Mouse (Mus musculus): ENCODE measurements around the gene Eef2kmt.
"Not testable (repeated sequence)": the region's sequence is repeated elsewhere in the genome, so short reads cannot be mapped to it uniquely, and the experiment has no call there.

Gene Eef2kmt

DNA sequence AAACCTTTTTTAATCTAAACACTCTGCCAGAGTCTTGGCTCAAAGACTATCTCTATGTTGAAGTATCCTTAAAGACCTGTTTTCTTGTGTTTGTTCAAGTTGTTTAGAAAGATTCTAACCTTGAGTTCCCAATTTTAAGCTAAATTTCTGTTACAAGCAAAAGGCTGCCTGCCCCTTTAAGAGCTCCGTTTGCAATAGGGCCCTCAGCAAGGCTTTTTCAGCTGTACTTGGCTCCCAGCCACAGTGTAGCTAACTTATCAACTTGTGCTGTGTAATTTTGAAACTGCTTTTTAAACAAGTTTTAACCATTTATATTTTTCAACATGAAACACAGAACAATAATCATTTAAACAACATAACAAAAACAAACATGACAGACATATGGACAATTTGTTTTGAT lies 29.2 kb downstream of the Eef2kmt start:
- not testable (repeated sequence) for DNase-seq (ENCODE audit: low spot score in 2 of 2)

DNA sequence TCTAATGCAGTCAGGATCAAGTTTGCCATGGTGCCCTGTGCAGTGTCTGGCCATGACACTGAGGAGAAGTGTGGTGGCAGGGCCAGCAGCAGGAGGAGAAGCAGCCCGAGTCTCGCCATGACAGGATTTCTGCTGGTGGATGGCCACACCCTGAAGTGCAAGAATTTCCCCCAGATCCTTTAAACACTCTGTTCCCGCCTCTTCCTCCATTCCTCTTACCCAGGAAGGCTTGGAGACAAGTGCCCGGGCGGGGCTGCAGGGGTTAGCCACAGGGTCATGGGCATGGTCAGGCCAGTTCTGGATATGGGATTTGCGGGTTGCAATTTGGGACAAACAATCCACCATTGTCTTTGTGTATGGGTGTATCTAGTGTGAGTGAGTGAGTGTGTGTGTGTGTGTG lies 33.6 kb downstream of the Eef2kmt start, which contains the start of gene AU021092:
Gene AU021092, minus strand, starts transcription at position 160 of the 400 bp plus-strand sequence.
- no peak for DNase-seq (ENCODE audit: low spot score in 2 of 2)

DNA sequence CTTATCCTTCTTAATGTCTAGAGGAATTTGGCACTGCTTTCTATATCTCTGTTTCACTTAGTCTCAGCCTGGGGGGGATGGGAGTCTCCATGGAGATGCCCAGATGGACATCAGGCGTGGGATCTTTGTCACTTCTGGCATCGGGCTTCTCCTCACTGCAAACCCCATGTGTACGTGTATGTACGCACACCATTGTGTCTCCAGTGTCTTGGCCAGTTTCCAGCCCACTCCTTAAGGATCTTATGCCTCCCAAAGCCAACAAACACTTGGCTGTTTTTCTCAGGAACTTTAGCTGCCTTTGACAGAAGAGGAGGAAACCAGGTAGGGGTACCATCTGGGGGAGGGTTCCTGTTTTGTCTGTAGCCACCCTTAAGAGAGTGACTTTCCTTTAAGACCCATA lies 34.4 kb downstream of the Eef2kmt start:
- no peak for DNase-seq (ENCODE audit: low spot score in 2 of 2)

DNA sequence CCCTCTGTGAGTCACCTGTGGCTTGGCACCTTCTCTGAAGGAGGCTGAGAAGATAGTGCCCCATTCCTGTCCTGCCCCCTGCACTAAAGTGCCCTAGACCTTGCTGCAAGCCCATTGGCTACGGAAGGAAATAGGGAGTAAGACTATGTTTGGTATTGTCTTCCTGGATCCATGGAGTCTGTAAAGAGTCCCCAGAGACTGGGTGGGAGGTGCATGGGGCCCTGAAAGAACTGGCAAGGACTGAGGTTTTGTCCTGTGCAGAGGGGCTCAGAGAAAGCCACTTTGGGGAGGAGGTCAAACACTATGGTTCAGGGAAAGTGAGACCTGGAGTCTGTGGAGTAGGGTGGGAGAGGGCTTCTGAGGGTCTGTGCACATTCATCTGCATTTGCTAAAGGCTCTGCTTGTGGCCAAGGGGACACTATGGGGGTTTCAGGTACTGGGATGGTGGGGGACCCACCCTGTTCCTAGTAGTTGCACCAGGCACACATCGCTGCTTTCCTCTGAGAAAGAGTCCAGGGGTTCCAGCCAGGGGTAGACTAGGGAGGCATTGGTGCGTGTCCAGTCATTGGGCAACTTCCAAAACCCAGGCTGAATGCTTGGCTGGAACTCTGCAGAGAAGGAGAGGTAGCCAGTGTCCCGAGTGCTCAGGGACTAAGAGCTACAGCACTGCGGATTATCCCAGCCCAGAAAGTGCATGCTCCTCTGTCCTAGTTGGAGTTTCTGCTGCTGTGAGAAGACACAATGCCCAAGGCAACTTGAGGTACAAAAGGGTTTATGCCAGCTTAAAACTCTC lies 38.2 kb downstream of the Eef2kmt start:
- DNase-seq (ENCODE audit: low spot score in 2 of 2): no peak

DNA sequence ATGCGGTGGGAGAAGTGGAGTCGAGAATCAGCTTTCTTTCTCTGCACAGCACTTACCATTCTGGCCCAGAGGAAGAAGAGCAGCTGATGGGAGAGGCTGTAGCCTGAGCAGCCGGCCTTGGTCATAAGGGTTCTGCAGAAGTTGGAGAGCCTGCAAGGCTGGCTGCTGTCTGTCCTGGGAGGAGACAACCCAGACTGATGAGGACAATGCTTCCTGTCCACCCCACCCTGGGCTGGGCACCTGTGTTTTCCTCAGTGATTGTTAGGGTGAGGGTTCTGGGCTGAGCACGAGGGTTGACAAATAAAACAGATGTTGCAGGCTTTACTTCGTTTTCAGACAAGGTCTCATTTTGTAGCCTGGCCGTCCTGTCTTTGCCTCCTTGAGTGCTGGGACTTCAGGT lies 39.1 kb downstream of the Eef2kmt start:
- no peak for DNase-seq (ENCODE audit: low spot score in 2 of 2)

DNA sequence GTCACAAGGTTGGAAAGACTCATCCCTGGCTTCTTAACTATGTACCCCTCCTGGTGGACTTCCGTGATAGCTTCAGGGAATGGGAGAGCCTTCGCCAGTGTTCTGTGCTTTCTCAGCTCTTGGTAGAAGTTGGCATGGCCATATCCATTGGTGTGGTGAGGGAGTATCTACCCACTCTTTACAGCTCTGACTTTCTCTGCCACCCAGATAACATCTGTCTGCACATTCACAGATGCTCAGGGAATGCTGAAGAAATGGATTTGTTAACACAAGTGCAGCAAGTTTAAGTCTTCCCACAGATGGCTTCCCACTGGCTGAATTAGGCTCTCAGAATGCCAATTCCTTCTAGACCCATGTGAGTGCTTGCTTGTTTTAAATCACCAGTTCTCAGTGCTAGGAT lies 41.7 kb downstream of the Eef2kmt start:
- DNase-seq (ENCODE audit: low spot score in 2 of 2): no peak

DNA sequence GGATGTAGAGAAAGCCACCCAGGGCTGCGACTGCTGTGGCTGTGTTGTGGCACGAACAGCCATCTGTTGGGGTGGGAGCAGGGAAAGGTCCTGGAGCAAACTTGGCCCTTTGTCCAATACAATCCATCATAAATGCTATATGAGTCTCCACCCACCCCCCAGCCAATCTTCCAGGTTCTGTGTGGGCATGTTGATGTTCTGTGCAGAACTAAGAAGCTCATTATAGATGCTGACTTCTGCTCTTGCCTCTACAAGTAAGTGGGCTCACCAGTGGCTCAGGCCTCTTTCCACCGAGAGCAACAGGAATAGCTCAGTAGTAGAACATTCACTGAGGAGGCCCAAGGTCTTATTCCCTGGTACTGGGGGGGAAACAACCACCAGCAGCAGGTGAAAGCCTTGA lies 43.6 kb downstream of the Eef2kmt start:
- DNase-seq (ENCODE audit: low spot score in 2 of 2): no peak

DNA sequence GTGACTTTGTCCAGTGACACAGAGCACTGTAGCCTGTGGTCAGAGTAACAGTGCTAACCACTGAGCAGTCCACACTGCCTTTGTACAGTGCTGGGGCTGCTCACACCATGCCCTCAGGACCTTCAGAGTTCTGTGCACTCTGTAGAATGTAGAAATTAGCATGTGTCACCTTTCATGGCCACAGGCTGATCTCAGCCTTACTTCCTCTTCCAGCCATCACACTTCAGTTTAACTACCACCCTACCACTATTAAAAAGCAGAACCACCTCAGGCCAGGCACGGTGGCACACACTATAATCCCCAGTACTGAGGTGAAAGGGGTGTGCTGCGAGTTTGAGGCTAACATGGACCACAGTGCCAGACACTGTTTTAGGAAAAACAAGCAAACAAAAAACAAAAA lies 45.4 kb downstream of the Eef2kmt start:
- DNase-seq (ENCODE audit: low spot score in 2 of 2): no peak

DNA sequence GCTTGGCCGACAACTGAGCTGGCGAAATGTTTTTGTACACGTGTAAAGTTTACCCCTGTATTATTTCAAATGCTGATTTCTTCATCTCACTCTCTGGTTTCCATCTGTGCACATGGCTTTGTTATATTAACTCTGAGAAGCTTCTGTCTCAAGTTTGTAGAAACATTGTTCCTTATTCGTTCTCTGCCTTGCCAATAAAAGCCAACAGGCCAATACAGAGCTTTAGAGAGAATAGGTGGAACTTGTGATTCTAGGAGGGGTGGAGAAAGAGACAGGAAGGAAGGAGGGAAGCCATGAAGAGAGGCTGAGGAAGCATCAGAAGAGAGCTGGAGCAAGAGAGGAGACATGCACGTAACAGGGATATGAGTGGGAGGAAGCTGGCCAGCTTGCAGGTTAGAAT lies 49.7 kb downstream of the Eef2kmt start:
- no peak for DNase-seq (ENCODE audit: low spot score in 2 of 2)

DNA sequence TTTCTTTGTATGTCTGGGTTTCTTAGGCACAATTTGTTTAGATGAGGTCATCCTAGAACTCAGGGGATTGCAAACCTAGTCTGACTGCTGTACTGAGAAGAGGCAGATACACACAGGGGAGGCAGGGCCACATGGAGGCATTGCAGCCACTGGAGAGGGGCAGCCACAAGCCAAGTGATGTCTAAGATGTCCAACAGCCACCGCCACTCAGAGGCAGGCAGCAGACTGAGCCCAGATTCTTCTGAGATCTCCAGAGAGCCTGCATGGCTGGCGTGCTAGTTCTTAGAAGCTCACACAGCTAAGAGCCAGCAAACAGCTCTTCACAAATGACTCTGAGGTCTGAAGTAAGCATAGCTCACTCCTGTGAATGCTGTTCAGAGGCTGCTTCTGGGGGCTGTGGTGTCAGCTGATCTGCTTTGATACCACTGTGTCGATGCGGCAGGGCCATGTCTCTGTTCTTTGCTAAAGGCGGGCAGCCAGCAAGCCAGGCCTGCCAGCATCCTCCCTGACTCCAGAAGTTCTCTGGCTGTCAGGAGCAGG lies 50.3 kb downstream of the Eef2kmt start:
- no peak for DNase-seq (ENCODE audit: low spot score in 2 of 2)

DNA sequence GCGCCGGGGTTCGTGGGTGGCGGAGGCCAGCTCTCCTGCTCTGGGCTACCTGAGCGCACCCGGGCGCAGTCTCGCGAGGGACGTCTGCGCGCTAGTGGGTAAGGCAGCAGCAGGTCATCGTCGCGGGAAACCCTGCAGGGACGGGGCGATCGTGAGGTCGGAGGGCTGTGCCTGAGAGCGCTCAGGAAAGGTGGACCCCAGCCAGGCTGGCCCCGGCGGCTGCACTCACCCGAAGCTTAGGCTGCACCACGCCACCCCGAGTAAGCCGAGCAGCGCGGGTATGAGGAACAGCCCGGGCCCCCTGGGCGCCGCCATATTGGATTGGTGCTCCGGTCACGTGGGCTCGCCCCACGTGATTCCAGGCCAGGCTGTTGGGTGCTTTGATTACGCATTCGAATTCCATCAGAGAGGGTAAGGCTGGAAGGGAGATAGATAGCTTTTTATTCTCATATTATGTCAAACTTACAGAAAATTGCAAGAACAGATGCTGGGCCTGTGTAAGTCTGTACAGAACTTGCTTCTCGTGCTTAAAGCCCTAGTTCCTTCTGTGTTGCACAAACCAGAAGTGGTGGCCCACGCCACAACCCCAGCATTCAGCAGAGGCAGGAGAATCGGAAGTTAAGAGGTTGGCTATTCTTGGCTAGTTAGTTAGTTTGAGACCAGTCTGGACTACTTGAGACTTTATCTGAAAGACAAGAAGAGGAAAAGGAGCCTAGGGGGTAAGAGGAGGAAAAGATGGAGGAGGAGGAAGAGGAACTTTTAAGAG lies 51.9 kb downstream of the Eef2kmt start, which contains the start of gene Nagpa:
Gene Nagpa, minus strand, starts transcription at position 345 of the 766 bp plus-strand sequence.
- DNase-seq (ENCODE audit: low spot score in 2 of 2): peak; percentile 63 to 69

DNA sequence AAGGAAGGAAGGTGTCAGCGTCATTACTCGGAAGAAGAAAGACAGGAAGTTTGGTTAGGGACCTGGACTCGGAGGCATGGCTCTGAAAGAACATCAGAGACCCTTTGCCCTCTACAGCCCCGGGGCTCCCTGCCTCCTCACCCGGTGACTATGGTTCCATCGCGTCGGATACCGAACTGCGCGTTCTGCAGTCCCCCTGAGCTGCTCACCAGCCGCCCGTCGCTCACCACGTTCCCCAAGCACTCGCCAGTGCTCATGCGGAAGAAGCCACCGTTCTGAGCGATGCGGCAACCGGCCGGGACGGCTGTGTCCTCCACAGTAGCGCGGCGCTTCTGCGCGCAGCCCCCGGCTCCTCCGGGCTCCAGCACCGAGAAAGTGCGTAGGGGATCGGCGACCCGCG lies 52.6 kb downstream of the Eef2kmt start:
- no peak for DNase-seq (ENCODE audit: low spot score in 2 of 2)

DNA sequence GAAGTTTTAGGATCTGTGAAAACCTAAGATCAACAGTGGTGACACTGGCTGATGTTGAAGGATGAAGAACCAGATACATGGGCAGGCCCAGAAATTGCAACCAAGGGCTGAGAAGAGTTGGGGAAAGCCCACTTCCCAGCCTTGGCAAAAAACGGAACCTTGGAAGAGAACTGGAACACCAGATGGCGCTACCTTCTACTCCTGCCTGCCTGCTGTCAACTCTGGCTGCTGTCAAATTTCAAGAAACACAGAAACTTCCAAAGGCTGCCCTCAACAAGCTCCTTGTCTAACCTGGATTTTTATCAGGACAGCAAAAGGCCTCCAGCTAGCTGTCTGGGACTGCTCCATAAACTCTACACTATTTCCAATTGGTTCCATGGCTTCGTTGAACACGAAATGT lies 53.1 kb downstream of the Eef2kmt start:
- peak; percentile 30 to 32 for DNase-seq (ENCODE audit: low spot score in 2 of 2)

DNA sequence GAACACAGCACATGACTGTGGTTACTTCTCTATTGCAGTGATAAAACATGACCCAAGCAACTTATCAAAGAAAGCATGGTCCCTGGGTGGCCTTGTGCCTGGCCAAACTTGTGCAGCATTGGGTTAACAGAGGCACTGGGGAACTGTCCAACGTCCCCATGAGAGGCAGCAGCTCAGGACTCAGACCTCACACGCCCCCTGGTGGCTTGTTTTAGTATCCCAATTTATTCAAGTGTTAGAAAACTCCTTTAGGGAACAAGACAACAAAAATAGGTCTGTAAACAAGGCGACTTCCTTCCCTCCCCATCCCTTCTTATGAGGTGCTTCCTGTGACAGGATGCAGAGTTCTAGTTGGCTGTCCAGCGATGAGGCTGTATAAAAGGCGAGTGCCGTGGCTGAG lies 60.7 kb downstream of the Eef2kmt start:
- peak; percentile 28 to 40 for DNase-seq (ENCODE audit: low spot score in 2 of 2)

Data from frontal cortex, postnatal 25 days (tissue).